Mouse (Mus musculus): Measurements from ENCODE around the gene Isg15. TPM values are rescaled to one million over a fixed set of nuclear protein-coding genes. Genes with fewer than 3 reads are reported as not detected.
A peak's percentile ranks its signal among the peaks of the same experiment; 100 is the strongest.

Isg15 gene
- polyA plus RNA-seq, 1 experiment: 3.5 TPM

- no peak for TF ChIP-seq POLR2A (IDR thresholded peaks at IDR 0.05; ENCODE audit: borderline replicate concordance, insufficient read depth, low read length)
- no peak for TF ChIP-seq CTCF (IDR thresholded peaks at IDR 0.05; ENCODE audit: borderline replicate concordance, insufficient read depth, low read depth, low read length)
- no peak for DNase-seq
- Histone ChIP-seq H3K4me3 (replicated peaks; ENCODE audit: insufficient read depth, low read depth, low read length) (peak overlapping the region; percentile 84), H3K27me3 (ENCODE audit: control insufficient read depth, insufficient read depth, low read length) (no peaks in the 10 kb centered on the region), H3K4me1 (ENCODE audit: control insufficient read depth, insufficient read depth, low read length) (peaks cover 13% of the 10 kb centered on the region; the same call in 1 of the 2 replicates), H3K27ac (ENCODE audit: insufficient read depth, low read length) (peak overlapping the region; percentile 12; the same call in 1 of the 2 replicates)
- WGBS: 27% methylated on average over 12 of the region's 12 CpGs
Observed at GRCm38 (mm10) chr4:156202462-156202893, 1.9 kb upstream of the Isg15 start.

- under 1% methylated on average over 26 of the region's 26 CpGs for WGBS
- H3K27me3 ChIP-seq (ENCODE audit: control insufficient read depth, insufficient read depth, low read length): no peaks in the 10 kb centered on the region
- H3K4me3 ChIP-seq (replicated peaks; ENCODE audit: insufficient read depth, low read depth, low read length): peak overlapping the region; percentile 83
- TF ChIP-seq POLR2A (IDR thresholded peaks at IDR 0.05; ENCODE audit: borderline replicate concordance, insufficient read depth, low read length) (no peak), CTCF (IDR thresholded peaks at IDR 0.05; ENCODE audit: borderline replicate concordance, insufficient read depth, low read depth, low read length) (no peak)
- peaks cover 4% of the 10 kb centered on the region; the same call in 1 of the 2 replicates for H3K4me1 ChIP-seq (ENCODE audit: control insufficient read depth, insufficient read depth, low read length)
- H3K27ac ChIP-seq (ENCODE audit: insufficient read depth, low read length): no peak overlapping the region
- DNase-seq: peak; percentile 83 to 86
Observed at GRCm38 (mm10) chr4:156197829-156198205, 2.8 kb downstream of the Isg15 start.

GRCm38 (mm10) chr4:156197131-156197828 is 3.3 kb downstream of the Isg15 start, which contains the start of gene Agrn:
TSS of gene Agrn (minus strand) at chr4:156197488.
- TF ChIP-seq POLR2A (IDR thresholded peaks at IDR 0.05; ENCODE audit: borderline replicate concordance, insufficient read depth, low read length) (0 out of 2 replicates have a peak, but pooled peaks have one; percentile 19), CTCF (IDR thresholded peaks at IDR 0.05; ENCODE audit: borderline replicate concordance, insufficient read depth, low read depth, low read length) (no peak)
- H3K4me1 ChIP-seq (ENCODE audit: control insufficient read depth, insufficient read depth, low read length): peaks cover under 1% of the 10 kb centered on the region; the same call in 1 of the 2 replicates
- peak within 1 kb of the TSS; percentile 83 for H3K4me3 ChIP-seq (replicated peaks; ENCODE audit: insufficient read depth, low read depth, low read length)
- H3K27ac ChIP-seq (ENCODE audit: insufficient read depth, low read length): no peak within 1 kb of the TSS
- 1% methylated on average over 57 of the region's 88 CpGs for WGBS
- no peaks in the 10 kb centered on the region for H3K27me3 ChIP-seq (ENCODE audit: control insufficient read depth, insufficient read depth, low read length)
- peak; percentile 76 to 79 for DNase-seq

- Histone ChIP-seq H3K27me3 (ENCODE audit: control insufficient read depth, insufficient read depth, low read length) (no peaks in the 10 kb centered on the region), H3K4me3 (replicated peaks; ENCODE audit: insufficient read depth, low read depth, low read length) (peak overlapping the region; percentile 74), H3K27ac (ENCODE audit: insufficient read depth, low read length) (no peak overlapping the region), H3K4me1 (ENCODE audit: control insufficient read depth, insufficient read depth, low read length) (no peaks in the 10 kb centered on the region; the same call in 1 of the 2 replicates)
- TF ChIP-seq POLR2A (IDR thresholded peaks at IDR 0.05; ENCODE audit: borderline replicate concordance, insufficient read depth, low read length): no peak
- no peak for TF ChIP-seq CTCF (IDR thresholded peaks at IDR 0.05; ENCODE audit: borderline replicate concordance, insufficient read depth, low read depth, low read length)
- DNase-seq: peak; percentile 46 to 47
- whole genome bisulfite sequencing: 11% methylated on average over 35 of the region's 35 CpGs
Observed at GRCm38 (mm10) chr4:156195927-156196870, 4.4 kb downstream of the Isg15 start.

GRCm38 (mm10) chr4:156194346-156194745 is 6.3 kb downstream of the Isg15 start:
- Histone ChIP-seq H3K27me3 (ENCODE audit: control insufficient read depth, insufficient read depth, low read length) (no peaks in the 10 kb centered on the region), H3K27ac (ENCODE audit: insufficient read depth, low read length) (no peak overlapping the region), H3K4me3 (replicated peaks; ENCODE audit: insufficient read depth, low read depth, low read length) (no peak overlapping the region), H3K4me1 (ENCODE audit: control insufficient read depth, insufficient read depth, low read length) (no peaks in the 10 kb centered on the region; the same call in 1 of the 2 replicates)
- TF ChIP-seq POLR2A (IDR thresholded peaks at IDR 0.05; ENCODE audit: borderline replicate concordance, insufficient read depth, low read length): no peak
- 83% methylated on average over 6 of the region's 6 CpGs for WGBS
- DNase-seq: no peak

GRCm38 (mm10) chr4:156193906-156194305 is 6.7 kb downstream of the Isg15 start:
- TF ChIP-seq POLR2A (IDR thresholded peaks at IDR 0.05; ENCODE audit: borderline replicate concordance, insufficient read depth, low read length) (no peak), CTCF (IDR thresholded peaks at IDR 0.05; ENCODE audit: borderline replicate concordance, insufficient read depth, low read depth, low read length) (no peak)
- no peak overlapping the region for H3K4me3 ChIP-seq (replicated peaks; ENCODE audit: insufficient read depth, low read depth, low read length)
- no peak overlapping the region for H3K27ac ChIP-seq (ENCODE audit: insufficient read depth, low read length)
- H3K4me1 ChIP-seq (ENCODE audit: control insufficient read depth, insufficient read depth, low read length): peaks cover 2% of the 10 kb centered on the region; the same call in 1 of the 2 replicates
- no peak for DNase-seq
- no peaks in the 10 kb centered on the region for H3K27me3 ChIP-seq (ENCODE audit: control insufficient read depth, insufficient read depth, low read length)
- WGBS: 76% methylated on average over 5 of the region's 5 CpGs

- peaks cover 3% of the 10 kb centered on the region; the same call in 1 of the 2 replicates for H3K4me1 ChIP-seq (ENCODE audit: control insufficient read depth, insufficient read depth, low read length)
- no peak for DNase-seq
- no peaks in the 10 kb centered on the region for H3K27me3 ChIP-seq (ENCODE audit: control insufficient read depth, insufficient read depth, low read length)
- no peak overlapping the region for H3K4me3 ChIP-seq (replicated peaks; ENCODE audit: insufficient read depth, low read depth, low read length)
- no peak overlapping the region for H3K27ac ChIP-seq (ENCODE audit: insufficient read depth, low read length)
- no peak for TF ChIP-seq POLR2A (IDR thresholded peaks at IDR 0.05; ENCODE audit: borderline replicate concordance, insufficient read depth, low read length)
- TF ChIP-seq CTCF (IDR thresholded peaks at IDR 0.05; ENCODE audit: borderline replicate concordance, insufficient read depth, low read depth, low read length): no peak
- 38% methylated on average over 2 of the region's 2 CpGs for WGBS
Observed at GRCm38 (mm10) chr4:156193200-156193590, 7.4 kb downstream of the Isg15 start.
